In the genomic region with DNA sequence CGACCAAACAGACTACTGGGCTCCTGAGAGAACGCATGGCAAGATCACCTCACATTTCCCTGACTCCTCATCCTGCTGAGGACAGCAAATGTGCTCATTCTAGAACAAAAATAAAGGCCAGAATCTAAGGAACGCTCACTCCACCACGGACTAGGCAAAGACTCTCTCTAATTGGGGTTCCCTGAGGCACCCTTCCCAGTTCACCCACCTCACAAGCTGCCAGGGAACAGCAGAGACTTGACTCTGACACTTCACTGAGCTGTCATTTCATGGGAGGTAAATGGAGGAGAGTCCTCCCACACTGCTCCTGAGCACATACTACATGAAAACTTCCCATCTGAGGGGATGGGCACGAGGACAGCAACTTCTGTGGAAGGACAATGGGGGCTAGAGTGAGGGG, we compare ENCODE assay signal across 34 mouse cellular contexts. TPM values are rescaled to one million over a fixed set of nuclear protein-coding genes. Genes with fewer than 3 reads are reported as not detected.
"Had no signal": no experiment of that assay in that cellular context is flagged by ENCODE, and none has a peak within 500 bp of the region (broad histone marks: within the 10 kb centered on the region; RNA-seq: fewer than 3 reads in every experiment).

No protein-coding gene starts in this region.

- H3K4me3 ChIP-seq: heart, embryonic 12.5 days; heart, embryonic 13.5 days; heart, embryonic 15.5 days; hindbrain, embryonic 10.5 days; hindbrain, embryonic 12.5 days; hindbrain, embryonic 13.5 days; hindbrain, embryonic 15.5 days; intestine, embryonic 15.5 days; kidney, embryonic 15.5 days; layer of hippocampus, adult 2 months; left cerebral cortex, adult 2 months had no signal

- H3K9me3 ChIP-seq: heart, embryonic 15.5 days; hindbrain, embryonic 15.5 days; intestine, embryonic 15.5 days; kidney, embryonic 15.5 days had no signal

- H3K36me3 ChIP-seq: heart, embryonic 12.5 days; heart, embryonic 15.5 days; kidney, embryonic 15.5 days had no signal

- ATAC-seq: hindbrain, embryonic 16.5 days; hindbrain, postnatal 0 days; inflammation-experienced regulatory T-cells, adult 6 months; intestine, embryonic 15.5 days; intestine, embryonic 16.5 days; intestine, postnatal 0 days had no signal

- DNase-seq: heart, postnatal 10 days; heart, postnatal 14 days; heart, postnatal 36 days; heart, postnatal 4 days; kidney, adult 11 months; kidney, adult 18-20 months; kidney, adult 2 months; kidney, adult 9 months; kidney, postnatal 10 days; kidney, postnatal 14 days; kidney, postnatal 25 days; kidney, postnatal 36 days; kidney, postnatal 4 days; layer of hippocampus, adult 9-11 months; layer of hippocampus, postnatal 36 days had no signal

- H3K4me2 ChIP-seq: heart, embryonic 11.5 days; heart, embryonic 12.5 days; heart, embryonic 13.5 days; heart, embryonic 15.5 days; hindbrain, embryonic 12.5 days; hindbrain, embryonic 13.5 days; hindbrain, embryonic 14.5 days; hindbrain, embryonic 15.5 days; intestine, embryonic 15.5 days; kidney, embryonic 15.5 days had no signal

- H3K27ac ChIP-seq: heart, embryonic 13.5 days; heart, embryonic 15.5 days; hindbrain, embryonic 10.5 days; hindbrain, embryonic 12.5 days; hindbrain, embryonic 13.5 days; hindbrain, embryonic 14.5 days; hindbrain, embryonic 15.5 days; hindbrain, postnatal 0 days; intestine, embryonic 15.5 days; kidney, embryonic 15.5 days; kidney, postnatal 0 days; layer of hippocampus, adult 2 months; left cerebral cortex, adult 2 months had no signal

- H3K4me1 ChIP-seq: hindbrain, embryonic 12.5 days; kidney, embryonic 15.5 days had no signal

- H3K9ac ChIP-seq: heart, embryonic 12.5 days; heart, embryonic 13.5 days; heart, embryonic 15.5 days; hindbrain, embryonic 12.5 days; hindbrain, embryonic 13.5 days; hindbrain, embryonic 14.5 days; hindbrain, embryonic 15.5 days; intestine, embryonic 15.5 days; kidney, embryonic 15.5 days had no signal

- H3K27me3 ChIP-seq: heart, embryonic 12.5 days; heart, embryonic 13.5 days; heart, embryonic 15.5 days; hindbrain, embryonic 12.5 days; hindbrain, embryonic 13.5 days; hindbrain, embryonic 15.5 days; intestine, embryonic 15.5 days; kidney, embryonic 15.5 days had no signal

RNA-seq across cellular contexts. Expression of gene Mark1, which starts 37.5 kb away (rescaled TPM):
- polyA plus RNA-seq: inflammation-experienced regulatory T-cells, adult 6 months had no signal
